Mouse (Mus musculus) forebrain, embryonic 15.5 days (tissue): ENCODE data around the gene Prkn. TPM values are rescaled to one million over a fixed set of nuclear protein-coding genes. Genes with fewer than 3 reads are reported as not detected.
A peak's percentile ranks its signal among the peaks of the same experiment; 100 is the strongest.
"Not testable (repeated sequence)": the region's sequence is repeated elsewhere in the genome, so short reads cannot be mapped to it uniquely, and the experiment has no call there.

Source experiments
- ATAC-seq: fragments of 200-750 bp; cut with Nextera tagmentation; replicated peaks from 2 replicates; pipeline ENCODE4 v1.8.0; 2017; ENCODE audit warnings: mild to moderate bottlenecking, moderate TSS enrichment, moderate library complexity
- H3K27ac ChIP-seq: fragments of 300-500 bp; sonication (generic); replicated peaks from 2 replicates; pipeline ENCODE4 v1.5.1; 2015; ENCODE audit warnings: mild to moderate bottlenecking, inconsistent platforms
- H3K27me3 ChIP-seq: fragments of 300-500 bp; sonication (generic); 2 replicates; pipeline ENCODE4 v1.6.1; 2015; ENCODE audit warnings: inconsistent platforms
- H3K36me3 ChIP-seq: fragments of 300-500 bp; sonication (generic); 2 replicates; pipeline ENCODE4 v1.6.1; 2015; ENCODE audit warnings: mild to moderate bottlenecking, inconsistent platforms
- H3K4me1 ChIP-seq: fragments of 300-500 bp; sonication (generic); 2 replicates; pipeline ENCODE4 v1.6.1; 2015; ENCODE audit warnings: inconsistent platforms
- H3K4me2 ChIP-seq: fragments of 300-500 bp; sonication (generic); replicated peaks from 2 replicates; pipeline ENCODE4 v1.6.1; 2015; ENCODE audit warnings: mild to moderate bottlenecking, inconsistent platforms
- H3K4me3 ChIP-seq: fragments of 300-500 bp; sonication (generic); 2 replicates; pipeline ENCODE4 v1.5.1; 2015; ENCODE audit warnings: mild to moderate bottlenecking, inconsistent platforms
- H3K9ac ChIP-seq: fragments of 300-500 bp; sonication (generic); replicated peaks from 2 replicates; pipeline ENCODE4 v1.6.1; 2015; ENCODE audit warnings: mild to moderate bottlenecking, inconsistent platforms
- H3K9me3 ChIP-seq: fragments of 300-500 bp; sonication (generic); 2 replicates; pipeline ENCODE4 v1.6.1; 2016; ENCODE audit warnings: inconsistent platforms
- WGBS: fragments of 180-500 bp; shearing (Covaris S2); methylation state at CpG from one replicate; pipeline ENCODE4 v1.1.7; 2015; ENCODE audit warnings: mixed read lengths; 5-methylcytosine and 5-hydroxymethylcytosine counted together
- polyA plus RNA-seq: library from polyadenylated mRNA; unstranded; fragments of >200 nt; fragmentation: Nextera tagmentation; extraction: Ambion mirVana; gene quantifications from 2 replicates; pipeline ENCODE4 v1.2.1, GENCODE M21; 2015

Prkn gene
- polyA plus RNA-seq, 1 experiment from 2014 or later: 3.6 TPM

GRCm38 (mm10) chr17:11161436-11161835 is 321.3 kb downstream of the Prkn start:
- H3K4me2 ChIP-seq: no peak overlapping the region
- peaks cover 14% of the 10 kb centered on the region for H3K4me1 ChIP-seq
- WGBS: 41% methylated on average over 1 of the region's 1 CpGs
- H3K27ac ChIP-seq: no peak overlapping the region
- ATAC-seq: no peak
- no peak overlapping the region for H3K9ac ChIP-seq
- no peak overlapping the region for H3K4me3 ChIP-seq
- no peaks in the 10 kb centered on the region for H3K36me3 ChIP-seq
- no peaks in the 10 kb centered on the region for H3K27me3 ChIP-seq
- no peaks in the 10 kb centered on the region for H3K9me3 ChIP-seq

GRCm38 (mm10) chr17:11162770-11163169 is 322.6 kb downstream of the Prkn start:
- Histone ChIP-seq H3K27ac (no peak overlapping the region), H3K4me3 (no peak overlapping the region), H3K9me3 (no peaks in the 10 kb centered on the region), H3K4me2 (no peak overlapping the region), H3K9ac (no peak overlapping the region), H3K36me3 (no peaks in the 10 kb centered on the region), H3K27me3 (no peaks in the 10 kb centered on the region), H3K4me1 (peaks cover 3% of the 10 kb centered on the region; the same call in 1 of the 2 replicates)
- 73% methylated on average over 3 of the region's 3 CpGs for WGBS
- no peak for ATAC-seq

- H3K4me2 ChIP-seq: no peak overlapping the region
- no peaks in the 10 kb centered on the region for H3K9me3 ChIP-seq
- H3K9ac ChIP-seq: no peak overlapping the region
- H3K27me3 ChIP-seq: no peaks in the 10 kb centered on the region
- no peak overlapping the region for H3K4me3 ChIP-seq
- H3K4me1 ChIP-seq: no peaks in the 10 kb centered on the region
- no peaks in the 10 kb centered on the region for H3K36me3 ChIP-seq
- H3K27ac ChIP-seq: no peak overlapping the region
- no peak for ATAC-seq
These were observed 347.2 kb downstream of the Prkn start for GRCm38 (mm10) chr17:11187356-11187755.

GRCm38 (mm10) chr17:11188494-11188893 is 348.3 kb downstream of the Prkn start:
- H3K27ac ChIP-seq: no peak overlapping the region
- no peaks in the 10 kb centered on the region for H3K9me3 ChIP-seq
- no peak overlapping the region for H3K4me2 ChIP-seq
- H3K4me3 ChIP-seq: no peak overlapping the region
- H3K27me3 ChIP-seq: no peaks in the 10 kb centered on the region
- ATAC-seq: no peak
- WGBS: 90% methylated on average over 4 of the region's 4 CpGs
- no peak overlapping the region for H3K9ac ChIP-seq
- H3K4me1 ChIP-seq: no peaks in the 10 kb centered on the region
- H3K36me3 ChIP-seq: no peaks in the 10 kb centered on the region

GRCm38 (mm10) chr17:11190306-11190705 is 350.1 kb downstream of the Prkn start:
- Histone ChIP-seq H3K4me2 (no peak overlapping the region), H3K27me3 (no peaks in the 10 kb centered on the region), H3K36me3 (no peaks in the 10 kb centered on the region), H3K9ac (no peak overlapping the region), H3K27ac (no peak overlapping the region), H3K9me3 (no peaks in the 10 kb centered on the region), H3K4me1 (no peaks in the 10 kb centered on the region), H3K4me3 (no peak overlapping the region)
- 72% methylated on average over 2 of the region's 2 CpGs for WGBS
- no peak for ATAC-seq

- H3K36me3 ChIP-seq: no peaks in the 10 kb centered on the region
- 28% methylated on average over 2 of the region's 2 CpGs for WGBS
- no peak for ATAC-seq
These were observed 357.9 kb downstream of the Prkn start for GRCm38 (mm10) chr17:11198134-11198533.

GRCm38 (mm10) chr17:11209063-11209462 is 368.9 kb downstream of the Prkn start:
- WGBS: 84% methylated on average over 4 of the region's 4 CpGs
- not testable (repeated sequence) for H3K4me2 ChIP-seq, H3K9ac ChIP-seq, ATAC-seq, H3K4me1 ChIP-seq, H3K9me3 ChIP-seq, H3K4me3 ChIP-seq, H3K27ac ChIP-seq, H3K27me3 ChIP-seq, H3K36me3 ChIP-seq

More at GRCm38 (mm10) chr17:11198134-11198533, 357.9 kb downstream of the Prkn start:
- H3K9ac ChIP-seq: no peak overlapping the region
- H3K4me2 ChIP-seq: no peak overlapping the region
- no peak overlapping the region for H3K4me3 ChIP-seq
- H3K9me3 ChIP-seq: no peaks in the 10 kb centered on the region
- no peak overlapping the region for H3K27ac ChIP-seq
- H3K27me3 ChIP-seq: no peaks in the 10 kb centered on the region
- no peaks in the 10 kb centered on the region for H3K4me1 ChIP-seq

- Histone ChIP-seq H3K4me3 (no peak overlapping the region), H3K9ac (no peak overlapping the region), H3K36me3 (no peaks in the 10 kb centered on the region), H3K4me1 (no peaks in the 10 kb centered on the region), H3K4me2 (no peak overlapping the region), H3K9me3 (no peaks in the 10 kb centered on the region), H3K27ac (no peak overlapping the region), H3K27me3 (no peaks in the 10 kb centered on the region)
- no peak for ATAC-seq
- WGBS: 79% methylated on average over 11 of the region's 11 CpGs
These were observed 370.8 kb downstream of the Prkn start for GRCm38 (mm10) chr17:11211006-11211405.

GRCm38 (mm10) chr17:11211591-11211990 is 371.4 kb downstream of the Prkn start:
- WGBS: 47% methylated on average over 4 of the region's 4 CpGs

GRCm38 (mm10) chr17:11213689-11214088 is 373.5 kb downstream of the Prkn start:
- 79% methylated on average over 3 of the region's 3 CpGs for whole genome bisulfite sequencing
- H3K27me3 ChIP-seq: no peaks in the 10 kb centered on the region
- no peak for ATAC-seq

More at GRCm38 (mm10) chr17:11211591-11211990, 371.4 kb downstream of the Prkn start:
- H3K9ac ChIP-seq: no peak overlapping the region
- H3K27me3 ChIP-seq: no peaks in the 10 kb centered on the region
- no peaks in the 10 kb centered on the region for H3K36me3 ChIP-seq
- ATAC-seq: no peak
- H3K4me2 ChIP-seq: no peak overlapping the region
- H3K9me3 ChIP-seq: no peaks in the 10 kb centered on the region
- no peak overlapping the region for H3K27ac ChIP-seq
- H3K4me3 ChIP-seq: no peak overlapping the region
- H3K4me1 ChIP-seq: no peaks in the 10 kb centered on the region

GRCm38 (mm10) chr17:11229011-11229410 is 388.8 kb downstream of the Prkn start:
- Histone ChIP-seq H3K4me2 (no peak overlapping the region), H3K27ac (no peak overlapping the region), H3K27me3 (no peaks in the 10 kb centered on the region), H3K4me3 (no peak overlapping the region), H3K36me3 (no peaks in the 10 kb centered on the region), H3K4me1 (peaks cover 7% of the 10 kb centered on the region), H3K9ac (no peak overlapping the region), H3K9me3 (no peaks in the 10 kb centered on the region)
- no peak for ATAC-seq
- WGBS: 85% methylated on average over 4 of the region's 4 CpGs

More at GRCm38 (mm10) chr17:11213689-11214088, 373.5 kb downstream of the Prkn start:
- Histone ChIP-seq H3K9me3 (no peaks in the 10 kb centered on the region), H3K36me3 (no peaks in the 10 kb centered on the region), H3K9ac (no peak overlapping the region), H3K4me2 (no peak overlapping the region), H3K4me3 (no peak overlapping the region), H3K27ac (no peak overlapping the region), H3K4me1 (no peaks in the 10 kb centered on the region)

- Histone ChIP-seq H3K27me3 (no peaks in the 10 kb centered on the region), H3K4me1 (peaks cover 7% of the 10 kb centered on the region), H3K9me3 (no peaks in the 10 kb centered on the region), H3K27ac (no peak overlapping the region), H3K4me2 (no peak overlapping the region), H3K36me3 (no peaks in the 10 kb centered on the region), H3K4me3 (no peak overlapping the region), H3K9ac (no peak overlapping the region)
- no peak for ATAC-seq
- WGBS: 46% methylated on average over 1 of the region's 1 CpGs
These were observed 389.2 kb downstream of the Prkn start for GRCm38 (mm10) chr17:11229426-11229825.

GRCm38 (mm10) chr17:11230604-11231395 is 390.6 kb downstream of the Prkn start:
- Histone ChIP-seq H3K36me3 (no peaks in the 10 kb centered on the region), H3K27me3 (no peaks in the 10 kb centered on the region), H3K9ac (0 out of 2 replicates have a peak overlapping the region, but pooled peaks have one; percentile 4), H3K4me1 (peaks cover 7% of the 10 kb centered on the region), H3K4me2 (peak overlapping the region; percentile 37), H3K27ac (no peak overlapping the region), H3K4me3 (peak overlapping the region; percentile 22), H3K9me3 (no peaks in the 10 kb centered on the region)
- 28% methylated on average over 12 of the region's 12 CpGs for WGBS
- ATAC-seq: peak; percentile 66; the same call in 1 of the 2 replicates
